Mouse (Mus musculus): ENCODE measurements around the gene Prtg.

DNA sequence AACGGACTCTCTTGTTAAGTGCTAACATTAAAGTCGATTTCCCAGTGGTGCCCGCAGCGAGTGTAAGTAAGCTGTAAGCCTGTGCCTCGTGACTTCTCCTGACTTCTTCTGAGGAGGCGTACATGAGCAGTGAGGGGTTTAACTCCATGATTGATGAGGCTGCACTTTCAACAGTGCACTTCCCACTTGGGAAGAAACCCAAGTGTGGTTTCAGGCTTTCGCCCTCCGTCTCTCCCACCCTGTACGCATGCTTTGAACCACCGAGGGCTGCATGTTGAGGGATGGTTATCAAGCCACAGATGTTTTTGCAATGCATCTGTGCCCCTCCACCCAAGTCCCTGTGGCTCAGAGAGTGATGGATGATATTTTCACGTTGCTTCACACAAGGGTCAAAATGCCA lies 71.2 kb downstream of the Prtg start:
- TF ChIP-seq EP300 (IDR thresholded peaks at IDR 0.05; ENCODE audit: low read depth) (no peak), CTCF (IDR thresholded peaks at IDR 0.05; ENCODE audit: low read depth) (no peak)
